Mouse (Mus musculus): ENCODE data around the gene Cdkl2.

The Cdkl2 gene

DNA sequence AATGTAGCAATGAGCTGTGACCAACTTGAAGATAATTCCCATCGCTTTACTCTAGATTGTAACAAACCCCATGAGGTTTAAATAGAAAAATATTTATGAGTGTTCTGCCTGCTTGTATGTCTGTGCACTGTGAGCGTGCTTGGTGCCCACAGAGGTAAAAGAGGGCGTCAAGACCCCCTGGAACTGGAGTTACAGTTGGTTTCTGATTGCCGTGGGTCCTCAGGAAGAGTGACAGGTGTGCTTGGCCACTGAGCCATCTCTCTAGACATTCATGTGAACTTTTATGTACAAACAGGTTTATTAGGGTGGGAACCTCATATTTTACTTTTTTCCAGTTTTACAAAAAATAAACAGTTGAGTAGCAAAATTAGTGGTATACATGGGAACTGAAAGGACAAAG lies at the start of gene Cdkl2:
Gene Cdkl2 (minus strand): TSS at position 101 of the 400 bp plus-strand sequence.
- no peak for DNase-seq (ENCODE audit: extremely low spot score)

DNA sequence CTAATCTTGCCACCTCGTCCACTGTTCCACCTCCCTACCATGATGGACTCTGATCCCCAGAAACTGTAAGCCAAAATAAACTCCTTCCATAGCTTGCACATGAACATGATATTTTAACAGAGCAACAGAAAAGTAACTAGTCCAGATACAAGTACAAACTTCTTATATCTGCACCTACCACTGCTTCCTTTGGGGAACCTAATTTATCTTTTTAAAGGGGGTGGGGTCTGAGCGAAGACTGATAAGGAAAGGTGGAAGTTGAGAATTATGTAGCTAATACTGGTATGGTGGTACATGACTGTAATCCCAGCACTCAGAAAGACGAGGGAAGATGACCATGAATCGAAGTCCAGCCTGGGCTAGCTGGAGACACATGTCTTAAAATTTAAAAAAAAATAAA lies 43.8 kb upstream of the Cdkl2 start:
- no peak for DNase-seq (ENCODE audit: extremely low spot score)

DNA sequence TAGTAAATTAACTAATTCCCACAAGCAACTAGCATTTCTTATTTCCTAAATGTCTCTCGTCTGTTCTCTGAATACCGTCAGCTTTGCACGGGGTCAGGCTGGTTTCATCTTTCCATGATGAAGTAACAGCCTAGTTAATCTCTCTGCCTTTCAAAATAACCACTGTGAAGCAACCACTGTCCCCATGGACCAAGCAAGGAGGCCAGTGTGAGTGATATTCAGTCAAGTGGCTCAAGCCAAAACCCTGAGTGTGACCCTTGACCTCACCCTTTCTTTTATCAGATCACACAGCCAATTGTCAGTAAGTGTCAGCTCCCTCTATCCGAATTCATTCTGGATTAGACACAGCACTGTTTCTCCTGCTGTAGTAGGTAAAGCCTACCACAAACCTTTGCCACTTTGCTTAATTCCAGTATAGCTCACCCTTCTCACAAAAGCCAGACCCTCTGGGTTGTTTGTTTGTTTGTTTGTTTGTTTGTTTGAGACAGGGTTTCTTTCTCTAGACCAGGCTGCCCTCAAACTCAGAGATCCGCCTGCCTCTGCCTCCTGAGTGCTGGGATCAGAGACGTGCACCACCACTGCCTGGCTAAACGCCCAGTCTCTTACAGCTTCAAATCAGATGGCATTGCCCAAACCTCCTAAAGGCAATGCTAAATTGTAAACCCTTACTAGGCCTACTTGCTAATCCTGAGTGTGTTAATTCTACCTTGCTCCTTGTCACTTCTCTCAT lies 42.3 kb upstream of the Cdkl2 start:
- no peak for DNase-seq (ENCODE audit: extremely low spot score)

GRCm38 (mm10) chr5:92085246-92085645 lies 41.6 kb upstream of the Cdkl2 start:
- no peak for DNase-seq (ENCODE audit: extremely low spot score)

- peak; percentile 99 for DNase-seq (ENCODE audit: extremely low spot score)
Measured at GRCm38 (mm10) chr5:92083417-92084038, 39.8 kb upstream of the Cdkl2 start, which contains the start of gene G3bp2. Gene G3bp2, minus strand, starts transcription at chr5:92083719.

GRCm38 (mm10) chr5:92082821-92083401 lies 39.2 kb upstream of the Cdkl2 start:
- DNase-seq (ENCODE audit: extremely low spot score): peak; percentile 74

GRCm38 (mm10) chr5:92081326-92081725 lies 37.6 kb upstream of the Cdkl2 start:
- DNase-seq (ENCODE audit: extremely low spot score): no peak

- DNase-seq (ENCODE audit: extremely low spot score): no peak
Measured at GRCm38 (mm10) chr5:92080400-92080799, 36.7 kb upstream of the Cdkl2 start.

DNA sequence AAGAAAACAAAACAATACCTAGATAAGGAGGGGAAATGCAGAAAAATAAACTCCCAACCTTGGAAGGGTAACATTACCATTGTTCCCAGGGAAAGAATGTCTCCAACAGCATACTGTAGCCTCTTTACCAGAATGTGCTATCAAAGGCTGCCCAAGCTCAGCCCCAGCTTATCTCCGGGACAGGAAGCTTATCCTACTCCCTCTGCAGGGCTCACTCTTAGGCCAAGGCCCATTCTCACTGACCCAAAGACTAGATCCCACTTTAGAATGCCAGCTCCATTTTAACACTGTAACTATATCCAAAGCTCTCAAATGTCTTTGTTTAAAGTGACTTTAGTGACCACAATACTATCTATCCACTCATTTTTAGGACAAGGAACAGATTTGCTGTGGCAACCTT lies 35.6 kb upstream of the Cdkl2 start:
- no peak for DNase-seq (ENCODE audit: extremely low spot score)

GRCm38 (mm10) chr5:92078751-92079150 lies 35.1 kb upstream of the Cdkl2 start:
- no peak for DNase-seq (ENCODE audit: extremely low spot score)

- no peak for DNase-seq (ENCODE audit: extremely low spot score)
Measured at GRCm38 (mm10) chr5:92076273-92076672, 32.6 kb upstream of the Cdkl2 start.

DNA sequence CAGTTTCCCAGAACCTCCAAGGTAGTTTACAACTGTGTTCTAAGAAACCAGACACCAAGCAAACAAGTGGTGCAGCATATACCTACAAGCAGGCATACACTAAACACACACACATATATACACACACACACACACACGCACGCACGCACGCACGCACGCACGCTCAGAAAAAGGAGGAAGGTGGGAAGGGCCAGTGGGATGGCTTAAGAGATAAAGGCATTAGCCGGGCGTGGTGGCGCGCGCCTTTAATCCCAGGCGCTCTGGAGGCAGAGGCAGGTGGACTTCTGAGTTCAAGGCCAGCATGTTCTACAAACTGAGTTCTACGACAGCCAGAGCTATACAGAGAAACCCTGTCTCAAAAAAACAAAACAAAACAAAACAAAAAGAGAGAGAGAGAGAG lies 30.4 kb upstream of the Cdkl2 start:
- no peak for DNase-seq (ENCODE audit: extremely low spot score)

DNA sequence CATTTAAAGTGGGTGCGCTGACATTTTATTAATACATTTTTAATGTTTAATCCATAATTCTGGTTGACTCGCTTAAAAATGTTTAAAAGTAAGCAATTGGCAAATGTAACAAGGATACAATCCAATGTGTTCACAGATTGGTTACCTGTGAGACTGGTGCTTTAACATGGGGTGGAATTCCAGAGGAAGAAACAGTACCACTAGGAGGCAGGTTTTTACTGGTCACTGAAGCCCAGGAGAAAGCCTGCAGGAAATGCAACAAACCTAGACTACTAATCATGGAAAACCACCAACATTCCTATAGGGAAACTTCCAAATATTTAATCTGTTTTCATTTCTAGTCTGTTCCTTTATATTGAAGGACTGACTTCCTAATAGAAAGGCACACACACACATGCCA lies 19.5 kb upstream of the Cdkl2 start:
- DNase-seq (ENCODE audit: extremely low spot score): no peak

- no peak for DNase-seq (ENCODE audit: extremely low spot score)
Measured at GRCm38 (mm10) chr5:92052866-92053265, 9.2 kb upstream of the Cdkl2 start.

GRCm38 (mm10) chr5:92050419-92050818 lies 6.7 kb upstream of the Cdkl2 start:
- DNase-seq (ENCODE audit: extremely low spot score): no peak

- peak; percentile 90 for DNase-seq (ENCODE audit: extremely low spot score)
Measured at GRCm38 (mm10) chr5:92042377-92043348, 1.0 kb downstream of the Cdkl2 start.

GRCm38 (mm10) chr5:92019960-92020359 lies 23.7 kb downstream of the Cdkl2 start:
- no peak for DNase-seq (ENCODE audit: extremely low spot score)

- no peak for DNase-seq (ENCODE audit: extremely low spot score)
Measured at GRCm38 (mm10) chr5:92011756-92012155, 31.9 kb downstream of the Cdkl2 start.

DNA sequence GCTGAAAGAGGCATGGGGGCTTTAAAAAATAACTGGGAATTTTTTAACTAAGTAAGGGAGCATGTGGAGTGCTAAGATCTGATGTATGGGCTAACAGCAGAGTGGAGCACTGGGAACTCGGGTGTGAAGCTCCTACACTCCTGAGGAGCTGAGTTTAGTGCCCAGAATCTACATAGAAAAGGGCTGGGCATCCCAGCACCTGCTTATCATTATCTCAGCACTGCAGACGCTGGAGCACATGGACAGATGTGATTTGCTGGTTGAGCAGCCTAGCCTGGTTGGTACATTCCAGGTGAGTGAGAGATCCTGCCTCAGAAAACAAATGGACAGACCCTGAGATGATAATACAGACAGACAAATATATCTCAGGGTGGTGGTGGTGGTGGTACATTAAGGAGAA lies 33.9 kb downstream of the Cdkl2 start:
- DNase-seq (ENCODE audit: extremely low spot score): no peak

GRCm38 (mm10) chr5:92003011-92003410 lies 40.7 kb downstream of the Cdkl2 start:
- peak; percentile 28 for DNase-seq (ENCODE audit: extremely low spot score)

GRCm38 (mm10) chr5:92000770-92001169 lies 42.9 kb downstream of the Cdkl2 start:
- DNase-seq (ENCODE audit: extremely low spot score): no peak

DNA sequence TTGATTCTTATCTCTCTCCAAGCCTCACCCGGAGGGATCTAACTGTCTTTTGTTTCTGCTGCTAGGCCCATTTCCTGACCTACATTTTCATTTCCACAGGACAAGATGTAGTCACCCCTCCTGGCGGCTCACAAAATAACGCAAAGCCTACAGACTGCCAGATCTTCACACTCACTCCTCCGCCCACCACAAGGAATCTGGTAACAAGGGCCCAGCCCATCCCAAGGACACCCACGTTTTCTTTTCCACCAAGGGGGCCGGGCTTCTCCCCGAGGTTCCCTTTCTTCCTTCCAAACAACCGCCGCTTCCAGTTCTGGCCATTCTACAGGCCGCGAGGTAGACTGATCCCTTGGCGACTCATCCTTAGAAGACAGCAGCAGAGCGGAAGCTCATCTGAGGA lies 49.1 kb downstream of the Cdkl2 start:
- no peak for DNase-seq (ENCODE audit: extremely low spot score)
